Mouse (Mus musculus) limb, embryonic 14.5 days (tissue): ENCODE measurements around the gene Ttc30a2. TPM values are rescaled to one million over a fixed set of nuclear protein-coding genes. Genes with fewer than 3 reads are reported as not detected.
"Not testable (repeated sequence)": the region's sequence is repeated elsewhere in the genome, so short reads cannot be mapped to it uniquely, and the experiment has no call there.

Experiments
- ATAC-seq: fragments of 200-750 bp; cut with Nextera tagmentation; 2 replicates; pipeline ENCODE4 v1.8.0; 2017; ENCODE audit warnings: low read depth, moderate number of reproducible peaks, moderate TSS enrichment; ENCODE audit not compliant: low FRiP score
- DNase-seq: peaks from one replicate; pipeline ENCODE4 v3.0.0-alpha.2; 2015; ENCODE audit warnings: low spot score
- H3K27ac ChIP-seq: fragments of 300-500 bp; sonication (generic); replicated peaks from 2 replicates; pipeline ENCODE4 v1.5.1; 2014; ENCODE audit warnings: low read depth, mild to moderate bottlenecking, low read length, moderate library complexity, mixed read lengths
- H3K27me3 ChIP-seq: fragments of 300-500 bp; sonication (generic); 2 replicates; pipeline ENCODE4 v1.6.1; 2014; ENCODE audit warnings: low read length, mixed read lengths; ENCODE audit not compliant: control insufficient read depth, insufficient read depth
- H3K36me3 ChIP-seq: fragments of 300-500 bp; sonication (generic); 2 replicates; pipeline ENCODE4 v1.6.1; 2014; ENCODE audit warnings: mild to moderate bottlenecking, low read length, moderate library complexity, mixed read lengths; ENCODE audit not compliant: control insufficient read depth, insufficient read depth
- H3K4me1 ChIP-seq: fragments of 300-500 bp; sonication (generic); 2 replicates; pipeline ENCODE4 v1.6.1; 2014; ENCODE audit warnings: antibody characterized with exemption, low read length, mixed read lengths; ENCODE audit not compliant: control insufficient read depth, insufficient read depth
- H3K4me2 ChIP-seq: fragments of 300-500 bp; sonication (generic); replicated peaks from 2 replicates; pipeline ENCODE4 v1.6.1; 2014; ENCODE audit warnings: low read depth, mild to moderate bottlenecking, low read length, moderate library complexity; ENCODE audit not compliant: severe bottlenecking
- H3K4me3 ChIP-seq: fragments of 300-500 bp; sonication (generic); replicated peaks from 2 replicates; pipeline ENCODE4 v1.5.1; 2014; ENCODE audit warnings: low read length
- H3K9ac ChIP-seq: fragments of 300-500 bp; sonication (generic); 2 replicates; pipeline ENCODE4 v1.6.1; 2014; ENCODE audit warnings: mild to moderate bottlenecking, low read depth, low read length, moderate library complexity; ENCODE audit not compliant: severe bottlenecking
- H3K9me3 ChIP-seq: fragments of 300-500 bp; sonication (generic); 2 replicates; pipeline ENCODE4 v1.6.1; 2016; ENCODE audit warnings: low read length; ENCODE audit not compliant: control insufficient read depth
- POLR2A ChIP-seq: fragments of 200-500 bp; IDR thresholded peaks from 2 replicates; pipeline ENCODE4 v1.8.0; 2012; ENCODE audit warnings: inconsistent platforms, mild to moderate bottlenecking, moderate library complexity, borderline replicate concordance; ENCODE audit not compliant: insufficient read depth, insufficient read length; ENCODE audit errors: extremely low read depth
- WGBS: fragments of 180-500 bp; shearing (Covaris S2); extraction: QIAGEN DNeasy Blood & Tissue Kit; methylation state at CpG from one replicate; pipeline ENCODE4 v1.1.7; 2014; 5-methylcytosine and 5-hydroxymethylcytosine counted together
- polyA plus RNA-seq, 2 experiments: library from polyadenylated mRNA; depleted of rRNA in 1 of 2; stranded (reverse) in 1 of 2; unstranded in 1 of 2; fragments of >200 nt; fragmentation: Nextera tagmentation in 1 of 2; extraction: Ambion mirVana in 1 of 2; gene quantifications; 2 replicates each; pipeline versions ENCODE4 v1.2.1 to v1.2.3; 2012 to 2014

Ttc30a2 gene
- 0.35 and 0.47 TPM in 2 replicates for polyA plus RNA-seq (2012; rRNA removed)
- 0.30 TPM in 2 replicates for polyA plus RNA-seq (2014; fragmentation: Nextera tagmentation; extraction: Ambion mirVana)

GRCm38 (mm10) chr2:75977752-75978368, at the start of gene Ttc30a2:
Ttc30a2 (minus strand) TSS chr2:75978170.
- WGBS = 32% methylated on average over 17 of the region's 24 CpGs
- not testable (repeated sequence) for ATAC-seq, H3K9me3 ChIP-seq, H3K36me3 ChIP-seq, H3K9ac ChIP-seq, H3K4me2 ChIP-seq, H3K4me1 ChIP-seq, H3K27me3 ChIP-seq, H3K4me3 ChIP-seq, H3K27ac ChIP-seq
- DNase-seq = peak; percentile 18

GRCm38 (mm10) chr2:76016890-76017289, 38.9 kb upstream of the Ttc30a2 start:
- Histone ChIP-seq H3K9ac (no peak overlapping the region), H3K27ac (no peak overlapping the region), H3K36me3 (no peaks in the 10 kb centered on the region), H3K27me3 (no peaks in the 10 kb centered on the region), H3K4me3 (no peak overlapping the region), H3K4me1 (peaks cover 10% of the 10 kb centered on the region), H3K4me2 (no peak overlapping the region), H3K9me3 (no peaks in the 10 kb centered on the region)
- DNase-seq (no peak), ATAC-seq (no peak)
- TF ChIP-seq POLR2A = no peak
- WGBS = 16% methylated on average over 7 of the region's 7 CpGs

GRCm38 (mm10) chr2:76016136-76016535, 38.2 kb upstream of the Ttc30a2 start:
- no peak overlapping the region for H3K4me2 ChIP-seq
- H3K36me3 ChIP-seq = no peaks in the 10 kb centered on the region
- no peaks in the 10 kb centered on the region for H3K27me3 ChIP-seq
- no peak overlapping the region for H3K27ac ChIP-seq
- no peak overlapping the region for H3K4me3 ChIP-seq
- no peak for TF ChIP-seq POLR2A
- no peak overlapping the region for H3K9ac ChIP-seq
- H3K9me3 ChIP-seq = no peaks in the 10 kb centered on the region
- no peak for DNase-seq
- no peak for ATAC-seq
- 85% methylated on average over 8 of the region's 8 CpGs for WGBS
- peaks cover 10% of the 10 kb centered on the region for H3K4me1 ChIP-seq

- H3K27ac ChIP-seq = no peak overlapping the region
- no peak for DNase-seq
- no peak overlapping the region for H3K4me3 ChIP-seq
- TF ChIP-seq POLR2A = no peak
- no peaks in the 10 kb centered on the region for H3K36me3 ChIP-seq
- peaks cover 10% of the 10 kb centered on the region for H3K4me1 ChIP-seq
- H3K9me3 ChIP-seq = no peaks in the 10 kb centered on the region
- 90% methylated on average over 7 of the region's 7 CpGs for WGBS
- no peak overlapping the region for H3K4me2 ChIP-seq
- no peak overlapping the region for H3K9ac ChIP-seq
- no peak for ATAC-seq
- no peaks in the 10 kb centered on the region for H3K27me3 ChIP-seq
These were observed 37.5 kb upstream of the Ttc30a2 start for GRCm38 (mm10) chr2:76015460-76015859.

- no peaks in the 10 kb centered on the region for H3K9me3 ChIP-seq
- ATAC-seq (no peak), DNase-seq (no peak)
- no peaks in the 10 kb centered on the region for H3K27me3 ChIP-seq
- H3K27ac ChIP-seq = no peak overlapping the region
- H3K9ac ChIP-seq = no peak overlapping the region
- 91% methylated on average over 3 of the region's 3 CpGs for WGBS
- H3K4me3 ChIP-seq = no peak overlapping the region
- H3K4me1 ChIP-seq = peaks cover 10% of the 10 kb centered on the region
- no peak overlapping the region for H3K4me2 ChIP-seq
- no peak for TF ChIP-seq POLR2A
- no peaks in the 10 kb centered on the region for H3K36me3 ChIP-seq
These were observed 36.7 kb upstream of the Ttc30a2 start for GRCm38 (mm10) chr2:76014659-76015058.
